Mouse (Mus musculus): ENCODE measurements around the gene Rhob. TPM values are rescaled to one million over a fixed set of nuclear protein-coding genes. Genes with fewer than 3 reads are reported as not detected.
A peak's percentile ranks its signal among the peaks of the same experiment; 100 is the strongest.

Gene Rhob
- polyA plus RNA-seq, 1 experiment from 2014 or later, result 52.1 TPM

GRCm38 (mm10) chr12:8452766-8453621 is 46.8 kb downstream of the Rhob start:
- Histone ChIP-seq H3K4me1 (peaks cover 51% of the 10 kb centered on the region), H3K27me3 (no peaks in the 10 kb centered on the region), H3K9me3 (no peaks in the 10 kb centered on the region), H3K9ac (no peak overlapping the region), H3K36me3 (no peaks in the 10 kb centered on the region), H3K4me3 (no peak overlapping the region), H3K4me2 (no peak overlapping the region), H3K27ac (peak overlapping the region; percentile 71)
- WGBS, result 56% methylated on average over 7 of the region's 7 CpGs
- peak; percentile 47; the same call in 1 of the 2 replicates for ATAC-seq (ENCODE audit: borderline replicate concordance, extremely low read depth, low FRiP score, low TSS enrichment)

- Histone ChIP-seq H3K4me3 (no peak overlapping the region), H3K27ac (0 out of 2 replicates have a peak overlapping the region, but pooled peaks have one; percentile 27), H3K4me2 (no peak overlapping the region), H3K9me3 (no peaks in the 10 kb centered on the region), H3K36me3 (no peaks in the 10 kb centered on the region), H3K4me1 (peaks cover 54% of the 10 kb centered on the region), H3K9ac (no peak overlapping the region), H3K27me3 (no peaks in the 10 kb centered on the region)
- no peak for ATAC-seq (ENCODE audit: borderline replicate concordance, extremely low read depth, low FRiP score, low TSS enrichment)
- 48% methylated on average over 7 of the region's 7 CpGs for WGBS
These were observed 48.0 kb downstream of the Rhob start for GRCm38 (mm10) chr12:8451571-8452485.

GRCm38 (mm10) chr12:8450639-8451038 is 49.2 kb downstream of the Rhob start:
- H3K27ac ChIP-seq, result no peak overlapping the region
- 70% methylated on average over 6 of the region's 6 CpGs for WGBS
- H3K9ac ChIP-seq, result no peak overlapping the region

GRCm38 (mm10) chr12:8450028-8450427 is 49.8 kb downstream of the Rhob start:
- Histone ChIP-seq H3K4me2 (no peak overlapping the region), H3K4me1 (peaks cover 65% of the 10 kb centered on the region), H3K4me3 (no peak overlapping the region), H3K27ac (no peak overlapping the region), H3K27me3 (no peaks in the 10 kb centered on the region), H3K9me3 (no peaks in the 10 kb centered on the region), H3K36me3 (no peaks in the 10 kb centered on the region), H3K9ac (no peak overlapping the region)
- no peak for ATAC-seq (ENCODE audit: borderline replicate concordance, extremely low read depth, low FRiP score, low TSS enrichment)
- 85% methylated on average over 1 of the region's 1 CpGs for WGBS

More at GRCm38 (mm10) chr12:8450639-8451038, 49.2 kb downstream of the Rhob start:
- H3K36me3 ChIP-seq, result no peaks in the 10 kb centered on the region
- H3K9me3 ChIP-seq, result no peaks in the 10 kb centered on the region
- no peak overlapping the region for H3K4me2 ChIP-seq
- H3K4me1 ChIP-seq, result peaks cover 60% of the 10 kb centered on the region
- H3K27me3 ChIP-seq, result no peaks in the 10 kb centered on the region
- no peak for ATAC-seq (ENCODE audit: borderline replicate concordance, extremely low read depth, low FRiP score, low TSS enrichment)
- H3K4me3 ChIP-seq, result no peak overlapping the region

Other genes with a start within 250 kb of the Rhob start
- not detected in 2 replicates for gene Gdf7, start 198.1 kb downstream of the Rhob start, polyA plus RNA-seq (2015; fragmentation: Nextera tagmentation; extraction: Ambion mirVana)
- 16.2 and 16.3 TPM in 2 replicates for gene Hs1bp3, start 186.6 kb downstream of the Rhob start, polyA plus RNA-seq (2015; fragmentation: Nextera tagmentation; extraction: Ambion mirVana)
- not detected in 2 replicates for gene Slc7a15, start 99.1 kb upstream of the Rhob start, polyA plus RNA-seq (2015; fragmentation: Nextera tagmentation; extraction: Ambion mirVana)
- gene Pum2, start 174.1 kb upstream of the Rhob start, polyA plus RNA-seq (2015; fragmentation: Nextera tagmentation; extraction: Ambion mirVana), result 42.5 and 44.5 TPM in 2 replicates

Data from lung, embryonic 15.5 days (tissue).